Mouse (Mus musculus): ENCODE results near the gene Abcc5.
"Not testable (repeated sequence)": the region's sequence is repeated elsewhere in the genome, so short reads cannot be mapped to it uniquely, and the experiment has no call there.

Abcc5 gene

DNA sequence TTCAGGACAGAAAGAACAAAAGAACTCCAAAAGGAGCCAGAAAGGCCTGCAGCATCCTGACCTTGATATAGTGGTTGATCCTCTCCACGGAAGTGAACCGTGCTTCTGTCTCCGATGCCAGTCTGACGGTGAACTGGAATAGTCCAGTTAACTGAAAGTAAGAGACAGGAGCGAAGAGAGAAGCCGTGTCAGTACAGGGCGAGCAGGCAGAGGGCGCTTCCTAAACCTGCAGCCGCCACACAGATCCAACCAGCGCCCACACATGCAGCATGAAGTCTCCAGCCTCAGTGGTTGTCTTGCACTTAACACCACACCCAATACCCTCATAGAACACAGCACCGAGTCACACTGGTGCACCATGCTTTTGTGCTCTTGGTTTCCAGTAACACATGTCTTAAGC, 64.1 kb downstream of the Abcc5 start:
- in situ Hi-C loops (cut with MboI, MseI): no loop called here

DNA sequence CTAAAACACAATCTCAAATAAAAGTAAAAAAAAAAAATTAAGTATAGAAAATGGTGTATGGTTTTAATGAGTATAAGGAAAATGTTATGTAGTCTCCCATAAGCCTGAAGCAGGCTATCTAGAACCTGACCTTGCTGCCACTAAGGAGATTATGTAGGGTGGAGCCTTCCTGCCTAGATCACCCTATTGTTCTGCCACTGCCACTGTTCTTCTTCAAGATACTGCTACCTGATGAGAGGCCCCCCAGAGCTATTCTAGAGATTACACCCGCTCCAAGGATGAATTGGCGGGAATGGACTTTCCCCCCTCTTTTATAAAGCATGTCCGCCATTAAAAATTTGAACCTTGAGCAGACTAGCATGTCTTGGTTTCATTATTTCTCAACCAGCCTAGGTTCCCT, 64.7 kb downstream of the Abcc5 start:
- in situ Hi-C loops (cut with MboI, MseI): not testable (repeated sequence)

DNA sequence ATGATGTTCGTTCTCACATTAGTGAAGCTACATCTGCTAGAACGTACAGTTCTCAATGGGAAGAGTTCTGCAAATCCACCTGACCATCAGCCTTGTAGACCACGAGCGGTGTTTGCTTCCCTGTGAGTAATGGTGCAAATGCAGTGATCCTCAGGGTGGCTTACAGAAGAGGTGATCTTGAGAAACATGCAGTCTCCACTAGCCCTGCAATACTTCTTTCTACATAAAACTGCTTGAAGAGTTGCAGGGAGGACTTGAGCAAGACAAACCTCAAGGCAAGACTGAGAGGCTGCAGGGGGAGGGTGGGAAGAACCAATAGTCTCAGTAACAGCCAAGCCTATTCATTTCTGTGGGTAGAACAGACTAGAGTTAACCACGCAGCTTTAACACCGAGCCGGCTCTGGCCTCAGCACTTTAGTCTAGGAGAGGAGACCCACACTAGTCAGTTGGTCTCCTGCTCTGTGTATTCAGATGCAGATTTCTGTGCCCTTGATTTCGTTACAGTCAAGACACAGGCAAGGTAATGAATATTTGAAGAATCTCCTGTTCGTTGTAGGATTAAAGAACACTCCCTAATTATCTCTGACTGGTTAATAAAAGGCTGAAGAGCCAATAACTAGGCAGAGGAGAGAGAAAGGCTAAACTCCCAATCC, 66.4 kb downstream of the Abcc5 start:
- in situ Hi-C loops (cut with MboI, MseI): no loop called here

DNA sequence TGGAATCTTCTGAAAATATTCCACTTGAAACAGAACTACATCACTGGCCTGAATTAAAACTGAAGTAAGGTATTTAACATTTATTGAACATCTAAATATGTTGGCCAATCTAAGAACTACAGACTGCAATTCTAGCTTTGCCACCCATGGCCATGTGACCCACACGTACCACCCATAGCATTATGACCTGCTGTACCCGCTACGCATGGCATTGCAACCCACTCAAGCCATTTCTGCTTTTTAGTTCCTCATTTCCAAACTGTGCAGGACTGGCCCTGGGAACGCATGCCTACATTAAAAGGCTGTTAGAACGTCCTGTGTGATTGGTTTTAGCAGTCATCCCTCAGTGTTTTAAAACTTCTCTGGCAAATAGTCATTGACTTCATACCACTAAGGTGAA, 68.4 kb downstream of the Abcc5 start:
- in situ Hi-C loops (cut with MboI, MseI): no loop called here

DNA sequence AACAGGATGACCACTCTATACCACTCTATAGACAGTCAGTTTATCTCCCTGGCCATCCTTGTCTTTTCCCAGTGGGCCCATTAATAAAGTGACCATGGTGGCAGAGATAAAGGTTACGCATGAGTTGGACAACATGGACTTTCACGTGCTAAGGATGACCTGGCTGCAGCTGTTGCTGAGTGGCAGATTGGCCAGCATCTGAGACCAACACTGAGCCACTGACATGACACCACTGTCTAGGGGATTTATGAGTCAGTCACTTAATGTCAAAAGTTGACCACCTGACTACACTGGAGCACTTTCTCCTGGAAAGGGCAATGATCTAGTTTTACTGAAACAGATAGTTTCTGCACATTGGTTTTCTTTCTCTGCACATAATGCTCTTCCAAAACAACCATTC, 71.4 kb downstream of the Abcc5 start:
- in situ Hi-C loops (cut with MboI, MseI): no loop called here

DNA sequence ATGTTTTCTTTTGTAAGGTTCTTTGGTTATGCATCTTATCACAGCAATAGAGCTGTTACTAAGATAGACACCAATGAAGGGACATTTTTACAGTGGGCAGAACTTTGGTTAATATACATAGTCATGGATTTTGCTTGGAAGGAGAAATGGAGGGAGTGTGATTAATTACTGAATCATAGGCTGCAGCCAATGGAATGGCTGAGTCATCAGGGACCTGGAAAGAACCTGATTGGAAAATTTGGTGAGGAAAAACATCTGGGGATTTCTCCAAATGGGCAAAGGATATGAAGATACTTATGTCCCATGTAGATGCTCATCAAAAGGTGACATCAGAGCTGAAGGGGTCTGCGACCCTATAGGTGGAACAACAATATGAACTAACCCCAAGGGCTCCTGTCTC, 72.2 kb downstream of the Abcc5 start:
- in situ Hi-C loops (cut with MboI, MseI): no loop called here

DNA sequence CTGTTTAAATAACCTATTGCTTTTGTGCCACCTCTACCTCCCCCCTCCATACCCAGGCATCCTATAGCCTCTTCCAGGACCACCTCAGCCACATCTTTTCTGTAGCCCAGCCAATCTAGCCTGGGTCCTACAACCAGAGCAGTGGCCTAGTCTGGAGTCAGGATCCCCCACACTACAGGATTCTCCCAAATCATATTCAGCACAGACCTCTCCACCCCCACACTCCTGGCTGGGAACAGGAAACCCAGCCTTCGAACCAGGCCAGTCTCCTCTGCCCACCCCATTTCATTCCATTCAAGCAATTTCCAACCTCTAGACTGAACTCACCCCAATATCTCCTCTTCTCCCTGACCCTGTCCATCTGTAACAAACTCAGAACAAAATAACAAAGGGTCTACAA, 80.7 kb downstream of the Abcc5 start:
- in situ Hi-C loops (cut with MboI, MseI): loop anchor here in 1 of 2 experiments (10.0 kb wide), 1 partner anchor 1759 kb away; no protein-coding TSS in a partner anchor

DNA sequence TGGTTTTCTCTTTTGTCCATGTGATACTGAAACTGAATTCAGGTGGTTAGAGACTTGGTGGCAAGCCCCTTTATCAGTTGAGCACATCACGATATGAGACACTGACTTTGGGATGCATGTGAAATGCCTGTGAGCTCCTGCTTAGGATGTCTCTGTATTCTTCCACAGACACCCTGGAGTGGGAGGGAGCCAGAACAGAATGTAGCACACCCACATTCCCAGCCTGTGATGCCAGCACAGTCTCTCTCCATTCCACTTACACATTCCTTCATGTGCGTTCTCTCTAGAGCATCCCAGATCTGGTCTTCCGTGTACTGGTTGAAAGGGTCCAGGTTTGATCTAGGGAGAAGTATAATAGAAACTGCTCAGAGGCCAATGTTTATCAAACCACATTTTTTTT, 87.6 kb downstream of the Abcc5 start:
- in situ Hi-C loops (cut with MboI, MseI): no loop called here

DNA sequence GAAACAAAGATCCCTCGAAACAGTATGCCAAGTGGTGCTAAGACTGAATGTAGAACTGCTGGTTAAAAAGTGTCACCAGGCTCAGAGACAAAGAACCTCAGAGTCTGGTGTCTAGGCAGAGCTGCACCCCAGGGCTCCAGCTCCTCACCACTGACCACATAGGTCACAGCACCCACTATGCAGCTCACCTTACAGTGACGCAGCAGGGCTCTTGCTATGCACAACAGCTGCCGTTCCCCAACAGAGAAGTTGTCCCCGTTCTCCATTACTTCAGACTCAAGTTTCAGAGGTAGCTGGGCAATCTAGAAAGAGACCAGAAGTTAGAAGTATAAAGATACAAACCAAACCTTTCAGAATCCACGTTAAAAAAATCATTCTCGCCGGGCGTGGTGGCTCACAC, 91.3 kb downstream of the Abcc5 start:
- in situ Hi-C loops (cut with MboI, MseI): no loop called here

DNA sequence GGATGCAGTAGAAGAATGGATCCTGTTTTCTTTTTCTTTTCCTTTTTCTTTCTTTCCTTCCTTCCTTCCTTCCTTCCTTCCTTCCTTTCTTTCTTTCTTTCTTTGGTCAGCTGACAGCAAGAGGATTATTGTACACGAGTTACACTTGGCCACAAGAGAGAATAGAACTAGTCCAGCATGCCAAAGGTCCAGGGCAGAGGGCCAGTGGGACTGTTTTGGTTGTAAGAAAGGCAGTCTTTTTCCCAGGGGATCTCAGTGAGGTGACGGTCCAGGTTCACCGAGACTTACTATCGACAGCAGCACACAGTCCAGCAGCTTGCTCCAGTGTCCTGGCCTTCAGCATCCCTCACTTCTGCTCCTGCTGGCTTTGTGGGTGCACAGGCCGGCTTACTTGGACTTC, 97.9 kb downstream of the Abcc5 start:
- in situ Hi-C loops (cut with MboI, MseI): no loop called here

DNA sequence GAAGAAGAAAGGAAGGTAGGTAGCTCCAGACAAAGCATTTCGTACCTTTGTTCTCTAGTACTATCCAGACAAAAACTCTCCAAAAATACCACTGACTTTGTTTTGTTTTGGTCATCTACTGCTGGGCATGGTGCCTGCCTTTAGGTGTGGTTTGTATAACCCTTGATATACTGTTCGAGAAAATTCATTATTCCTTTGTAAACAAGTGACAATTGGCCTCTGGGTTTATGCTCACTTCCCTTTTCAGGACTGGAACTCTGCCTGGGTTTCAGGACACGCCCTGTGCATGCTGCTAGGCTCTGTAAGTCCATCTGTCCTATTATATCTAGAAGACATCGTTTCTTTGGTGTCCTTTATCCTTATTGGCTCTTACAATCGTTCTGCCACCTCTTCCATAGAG, 100.9 kb downstream of the Abcc5 start, which contains the start of gene Cyp2ab1:
Gene Cyp2ab1, minus strand, starts transcription at position 119 of the 400 bp plus-strand sequence.
- in situ Hi-C loops (cut with MboI, MseI): no loop called here

DNA sequence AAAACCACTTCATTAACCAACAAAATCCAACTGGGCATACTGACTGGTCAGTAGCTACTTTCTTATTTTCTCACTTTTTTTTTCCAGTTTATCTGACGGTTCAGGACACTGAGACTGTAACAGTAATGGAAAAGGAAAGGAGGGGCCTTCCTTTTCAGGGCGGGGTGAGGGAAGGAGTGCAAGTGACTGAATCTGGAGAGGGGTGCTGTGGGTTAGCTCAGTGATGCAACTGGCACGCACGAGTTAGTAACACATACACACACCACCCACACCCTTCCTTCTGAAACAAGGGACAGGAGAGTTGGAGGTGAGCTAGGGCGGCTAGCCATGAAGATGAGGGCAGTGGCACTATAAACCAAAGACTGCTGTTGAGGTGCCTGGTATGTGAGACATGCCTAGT, 102.3 kb downstream of the Abcc5 start:
- in situ Hi-C loops (cut with MboI, MseI): no loop called here

DNA sequence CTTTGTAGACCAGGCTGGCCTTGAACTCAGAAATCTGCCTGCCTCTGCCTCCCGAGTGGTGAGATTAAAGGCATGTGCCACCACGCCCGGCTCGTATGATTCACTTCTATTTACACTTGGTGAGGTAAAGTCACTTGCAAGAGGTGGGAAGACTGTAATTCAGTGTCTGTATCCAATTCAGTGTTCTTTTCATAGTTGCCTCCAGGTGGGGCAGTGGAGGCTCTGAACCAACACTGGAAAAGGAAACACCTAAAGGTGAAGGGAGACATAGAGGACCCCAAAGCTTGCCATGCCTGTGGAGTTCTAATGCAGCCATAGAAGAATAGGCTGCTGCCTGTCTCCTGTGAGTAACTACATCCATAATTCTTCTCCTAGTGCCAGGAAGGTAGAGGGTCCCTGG, 103.9 kb downstream of the Abcc5 start:
- in situ Hi-C loops (cut with MboI, MseI): no loop called here

DNA sequence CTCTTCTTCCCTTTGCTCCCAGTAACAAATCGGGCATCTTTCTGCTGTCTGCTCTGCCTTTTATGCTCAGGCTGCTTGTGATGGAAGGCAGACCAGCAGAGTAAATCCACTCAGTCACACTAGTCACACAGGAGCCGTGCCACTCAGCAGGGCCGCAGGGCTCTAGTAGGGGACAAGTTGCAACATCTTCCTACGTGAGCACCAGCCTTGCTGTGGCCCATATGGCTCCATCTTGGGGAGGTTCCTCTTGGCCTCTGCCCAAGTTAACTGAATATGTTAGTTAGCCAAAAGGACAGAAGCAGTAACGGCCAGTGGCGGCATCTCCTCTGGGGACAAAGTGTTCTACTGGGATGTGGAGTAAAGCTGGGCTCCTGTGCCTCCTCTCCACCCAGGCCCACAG, 109.4 kb downstream of the Abcc5 start:
- in situ Hi-C loops (cut with MboI, MseI): loop anchor here in 1 of 2 experiments (10.0 kb wide), 1 partner anchor 158 kb away; no protein-coding TSS in a partner anchor

DNA sequence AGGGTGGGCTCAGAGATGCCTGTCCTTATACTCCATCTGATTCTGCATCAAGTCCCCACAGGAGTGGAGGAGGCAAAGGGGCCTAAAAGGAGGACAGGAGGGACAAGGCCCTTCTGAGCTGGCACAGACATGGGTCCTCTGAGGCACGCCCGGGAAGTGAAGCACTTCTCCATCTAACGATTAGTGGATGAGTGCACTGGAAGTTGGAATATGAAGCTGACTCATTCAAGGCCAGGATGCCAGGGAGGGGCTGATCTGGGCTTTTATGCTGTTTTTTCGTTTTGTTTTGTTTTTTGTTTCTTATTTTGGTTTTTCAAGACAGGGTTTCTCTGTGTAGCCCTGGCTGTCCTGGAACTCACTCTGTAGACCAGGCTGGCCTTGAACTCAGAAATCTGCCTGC, 110.9 kb downstream of the Abcc5 start:
- in situ Hi-C loops (cut with MboI, MseI): loop anchor here in 1 of 2 experiments (10.0 kb wide), 1 partner anchor 160 kb away; no protein-coding TSS in a partner anchor

DNA sequence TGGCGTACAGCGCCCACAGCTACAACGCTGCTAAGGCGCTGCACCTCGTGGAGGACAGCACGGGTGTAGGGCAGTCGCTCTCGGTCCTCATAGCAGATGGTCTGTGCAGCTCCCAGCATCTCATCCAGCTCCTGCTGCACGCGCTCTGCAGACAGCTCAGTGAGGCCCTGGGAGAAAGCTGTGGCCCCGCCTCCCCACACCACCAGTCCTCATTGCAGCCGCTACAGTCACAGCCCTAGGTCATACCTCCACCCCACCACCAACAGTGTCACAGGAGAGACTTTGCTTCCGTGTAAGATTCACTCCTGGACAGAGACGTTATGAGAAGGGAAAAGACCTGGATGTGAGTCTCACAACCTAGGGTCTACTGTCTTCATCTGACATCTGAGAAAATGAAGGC, 113.9 kb downstream of the Abcc5 start:
- in situ Hi-C loops (cut with MboI, MseI): loop anchor here in 1 of 2 experiments (10.0 kb wide), 1 partner anchor 163 kb away; no protein-coding TSS in a partner anchor

DNA sequence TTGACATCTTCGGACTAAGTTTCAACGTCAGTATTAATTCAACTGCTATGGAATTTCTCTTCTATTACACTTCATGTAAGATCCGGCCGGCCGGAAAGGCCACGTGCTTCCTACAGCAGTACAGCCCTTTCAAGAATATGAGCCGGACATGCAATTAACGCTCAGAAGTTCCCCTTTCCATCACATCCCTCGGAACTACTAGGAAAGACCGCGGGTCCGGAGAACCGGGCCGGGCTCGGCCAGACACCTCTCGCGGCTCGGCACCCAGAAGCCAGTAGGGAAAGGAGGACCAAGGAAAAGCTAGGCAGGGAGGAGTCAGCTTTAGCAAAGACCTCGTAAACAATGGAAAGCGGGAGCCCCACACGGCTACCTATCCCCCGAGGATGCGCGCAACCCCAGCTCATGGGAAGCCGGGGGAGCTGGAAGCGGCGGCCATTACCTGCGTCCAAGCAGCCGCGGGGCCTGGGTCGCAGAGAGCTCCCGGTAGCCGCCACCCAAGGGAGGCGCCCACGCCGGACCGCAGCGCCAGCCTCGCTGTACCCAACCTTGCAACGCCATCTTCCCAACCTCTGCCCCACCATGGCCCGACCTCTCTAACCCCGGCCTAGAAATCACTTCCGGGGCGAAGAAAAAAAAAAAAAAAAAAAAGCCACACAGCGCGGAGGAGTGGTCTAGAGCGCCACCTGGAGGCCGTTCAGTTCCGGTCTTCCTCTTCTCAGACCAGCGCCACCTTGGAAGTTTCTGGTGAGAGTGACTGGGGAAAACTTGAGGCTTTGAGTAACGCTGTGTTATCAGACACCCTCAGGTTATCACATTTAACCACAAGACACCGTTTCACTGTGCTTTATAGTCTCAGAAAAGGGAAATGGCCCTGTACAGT, 124.2 kb downstream of the Abcc5 start, which contains the start of gene Parl:
Gene Parl, minus strand, starts transcription at position 618 of the 880 bp plus-strand sequence.
- in situ Hi-C loops (cut with MboI, MseI): no loop called here

DNA sequence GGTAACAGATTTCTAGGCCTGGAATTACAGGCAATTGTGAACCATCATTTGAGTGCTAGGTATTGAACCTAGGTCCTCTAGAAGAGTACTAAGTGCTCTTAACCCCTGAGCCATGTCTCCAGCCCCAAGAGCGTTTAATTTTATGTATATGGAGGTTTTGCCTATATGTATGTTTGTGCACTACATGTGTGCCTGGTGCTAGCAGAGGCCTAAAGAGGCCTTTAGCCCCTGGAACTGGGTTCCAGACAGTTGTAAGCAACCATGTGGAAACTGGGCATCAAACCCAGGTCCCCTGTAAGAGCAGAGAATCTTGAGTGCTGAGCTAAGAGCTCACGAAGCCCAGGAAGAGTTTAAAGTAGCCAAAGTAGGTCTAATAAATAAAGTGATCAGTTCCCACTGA, 126.1 kb downstream of the Abcc5 start:
- in situ Hi-C loops (cut with MboI, MseI): no loop called here
